Mouse (Mus musculus) erythroblast, adult 5-6 weeks (primary cell): ENCODE data around the gene Map10. TPM values are rescaled to one million over a fixed set of nuclear protein-coding genes. Genes with fewer than 3 reads are reported as not detected.

Source experiments
- ATAC-seq: replicated peaks from 2 replicates; pipeline ENCODE4 v1.8.0; 2016; ENCODE audit warnings: moderate number of reproducible peaks, mild to moderate bottlenecking, moderate TSS enrichment, inconsistent platforms; ENCODE audit not compliant: poor library complexity, low FRiP score, severe bottlenecking
- total RNA-seq, 2 experiments: library from RNA; stranded (forward) in 1 of 2; stranded (reverse) in 1 of 2; fragments of 150-400 nt in 1 of 2; fragments of 200-764, 138-1000 nt in 1 of 2; gene quantifications; 2 replicates each; pipeline versions ENCODE4 v1.2.3 to v1.2.4; 2015 to 2017; ENCODE audit warnings: low replicate concordance in 2 of 2

Map10 gene
- total RNA-seq, 2 experiments from 2014 or later, result not detected

GRCm38 (mm10) chr8:125667248-125667647 is 2.4 kb upstream of the Map10 start:
- ATAC-seq, result no peak

GRCm38 (mm10) chr8:125669159-125669699 is 389 bp upstream of the Map10 start:
- no peak for ATAC-seq

- no peak for ATAC-seq
Observed at GRCm38 (mm10) chr8:125670420-125670819, 802 bp downstream of the Map10 start.

GRCm38 (mm10) chr8:125670906-125671305 is 1.3 kb downstream of the Map10 start:
- no peak for ATAC-seq

GRCm38 (mm10) chr8:125671371-125671770 is 1.8 kb downstream of the Map10 start:
- ATAC-seq, result no peak

GRCm38 (mm10) chr8:125675796-125676195 is 6.2 kb downstream of the Map10 start:
- no peak for ATAC-seq

- no peak for ATAC-seq
Observed at GRCm38 (mm10) chr8:125677484-125677883, 7.9 kb downstream of the Map10 start.

- ATAC-seq, result no peak
Observed at GRCm38 (mm10) chr8:125678854-125679648, 9.4 kb downstream of the Map10 start.

- ATAC-seq, result no peak
Observed at GRCm38 (mm10) chr8:125680851-125681408, 11.3 kb downstream of the Map10 start.

- ATAC-seq, result no peak
Observed at GRCm38 (mm10) chr8:125685216-125685760, 15.7 kb downstream of the Map10 start.

GRCm38 (mm10) chr8:125686221-125686865 is 16.7 kb downstream of the Map10 start:
- ATAC-seq, result no peak

- no peak for ATAC-seq
Observed at GRCm38 (mm10) chr8:125690166-125690915, 20.7 kb downstream of the Map10 start.

GRCm38 (mm10) chr8:125690961-125691360 is 21.3 kb downstream of the Map10 start:
- ATAC-seq, result no peak

- no peak for ATAC-seq
Observed at GRCm38 (mm10) chr8:125692447-125692846, 22.8 kb downstream of the Map10 start.

GRCm38 (mm10) chr8:125693197-125693596 is 23.6 kb downstream of the Map10 start:
- no peak for ATAC-seq

GRCm38 (mm10) chr8:125695951-125696350 is 26.3 kb downstream of the Map10 start:
- no peak for ATAC-seq

GRCm38 (mm10) chr8:125699391-125700025 is 29.9 kb downstream of the Map10 start:
- ATAC-seq, result no peak

- no peak for ATAC-seq
Observed at GRCm38 (mm10) chr8:125700407-125700806, 30.8 kb downstream of the Map10 start.

- no peak for ATAC-seq
Observed at GRCm38 (mm10) chr8:125702868-125703473, 33.4 kb downstream of the Map10 start.
